Mouse (Mus musculus): ENCODE measurements around the gene Atg2a.
"Not testable (repeated sequence)": the region's sequence is repeated elsewhere in the genome, so short reads cannot be mapped to it uniquely, and the experiment has no call there.

Gene Atg2a

GRCm38 (mm10) chr19:6296551-6297210 is 55.2 kb downstream of the Atg2a start:
- no peak for DNase-seq (ENCODE audit: low spot score in 2 of 2)

GRCm38 (mm10) chr19:6297641-6298040 is 56.2 kb downstream of the Atg2a start:
- no peak for DNase-seq (ENCODE audit: low spot score in 2 of 2)

GRCm38 (mm10) chr19:6299003-6299402 is 57.5 kb downstream of the Atg2a start:
- DNase-seq (ENCODE audit: low spot score in 2 of 2): no peak

GRCm38 (mm10) chr19:6299450-6300267 is 58.2 kb downstream of the Atg2a start:
- DNase-seq (ENCODE audit: low spot score in 2 of 2): no peak

GRCm38 (mm10) chr19:6300402-6300841 is 59.0 kb downstream of the Atg2a start:
- DNase-seq (ENCODE audit: low spot score in 2 of 2): peak in 1 of 2 experiments; percentile 47

GRCm38 (mm10) chr19:6302114-6302513 is 60.6 kb downstream of the Atg2a start:
- no peak for DNase-seq (ENCODE audit: low spot score in 2 of 2)

GRCm38 (mm10) chr19:6302522-6302921 is 61.1 kb downstream of the Atg2a start:
- DNase-seq (ENCODE audit: low spot score in 2 of 2): no peak

- no peak for DNase-seq (ENCODE audit: low spot score in 2 of 2)
Measured at GRCm38 (mm10) chr19:6303831-6304230, 62.4 kb downstream of the Atg2a start.

GRCm38 (mm10) chr19:6304787-6305516 is 63.5 kb downstream of the Atg2a start:
- peak; percentile 87 to 95 for DNase-seq (ENCODE audit: low spot score in 2 of 2)

- DNase-seq (ENCODE audit: low spot score in 2 of 2): no peak
Measured at GRCm38 (mm10) chr19:6305517-6306115, 64.1 kb downstream of the Atg2a start.

- DNase-seq (ENCODE audit: low spot score in 2 of 2): peak; percentile 75 to 83
Measured at GRCm38 (mm10) chr19:6306137-6306551, 64.7 kb downstream of the Atg2a start, which contains the start of gene Cdc42bpg. Gene Cdc42bpg (plus strand): TSS chr19:6306456.

- peak; percentile 60 to 82 for DNase-seq (ENCODE audit: low spot score in 2 of 2)
Measured at GRCm38 (mm10) chr19:6306586-6306985, 65.1 kb downstream of the Atg2a start.

GRCm38 (mm10) chr19:6307733-6308531 is 66.5 kb downstream of the Atg2a start:
- no peak for DNase-seq (ENCODE audit: low spot score in 2 of 2)

- no peak for DNase-seq (ENCODE audit: low spot score in 2 of 2)
Measured at GRCm38 (mm10) chr19:6310181-6310580, 68.7 kb downstream of the Atg2a start.

- not testable (repeated sequence) for DNase-seq (ENCODE audit: low spot score in 2 of 2)
Measured at GRCm38 (mm10) chr19:6311783-6312182, 70.3 kb downstream of the Atg2a start.

Data from spleen, postnatal 14 days (tissue).